Mouse (Mus musculus) lung, postnatal 0 days (tissue): ENCODE measurements at regions not wholly inside any gene's neighbourhood (a gene's known extent, or its start where the extent isn't known, plus 50 kb on each side); places are given as distances from the start of the nearest gene placed in this dataset.

ENCODE experiments used
- ATAC-seq: fragments of 200-750 bp; cut with Nextera tagmentation; 2 replicates; pipeline ENCODE4 v1.8.0; 2017; ENCODE audit warnings: moderate library complexity
- DNase-seq: peaks from one replicate; pipeline ENCODE4 v3.0.0-alpha.2; 2016; ENCODE audit warnings: low spot score
- H3K27ac ChIP-seq: fragments of 300-500 bp; sonication (generic); 2 replicates; pipeline ENCODE4 v1.5.1; 2014; ENCODE audit warnings: antibody characterized with exemption, mild to moderate bottlenecking, low read length, mixed read lengths
- H3K27me3 ChIP-seq: fragments of 300-500 bp; sonication (generic); replicated peaks from 2 replicates; pipeline ENCODE4 v1.6.1; 2014; ENCODE audit warnings: low read length, mixed read lengths; ENCODE audit not compliant: insufficient read depth
- H3K36me3 ChIP-seq: fragments of 300-500 bp; sonication (generic); 2 replicates; pipeline ENCODE4 v1.6.1; 2014; ENCODE audit warnings: low read length, mixed read lengths; ENCODE audit not compliant: insufficient read depth
- H3K4me1 ChIP-seq: fragments of 300-500 bp; sonication (generic); 2 replicates; pipeline ENCODE4 v1.6.1; 2014; ENCODE audit warnings: antibody characterized with exemption, low read depth, low read length, mixed read lengths; ENCODE audit not compliant: insufficient read depth
- H3K4me2 ChIP-seq: fragments of 300-500 bp; sonication (generic); replicated peaks from 2 replicates; pipeline ENCODE4 v1.6.1; 2014; ENCODE audit warnings: low read depth, mild to moderate bottlenecking, low read length, moderate library complexity, mixed read lengths
- H3K4me3 ChIP-seq: fragments of 300-500 bp; sonication (generic); 2 replicates; pipeline ENCODE4 v1.5.1; 2014; ENCODE audit warnings: low read depth, low read length
- H3K9ac ChIP-seq: fragments of 300-500 bp; sonication (generic); replicated peaks from 2 replicates; pipeline ENCODE4 v1.6.1; 2014; ENCODE audit warnings: low read depth, mild to moderate bottlenecking
- H3K9me3 ChIP-seq: fragments of 300-500 bp; sonication (generic); 2 replicates; pipeline ENCODE4 v1.6.1; 2016; ENCODE audit warnings: low read length, mixed read lengths
- CTCF ChIP-seq: IDR thresholded peaks from 2 replicates; pipeline ENCODE4 v1.5.1; 2016; ENCODE audit warnings: antibody characterized with exemption, mild to moderate bottlenecking
- EP300 ChIP-seq: IDR thresholded peaks from 2 replicates; pipeline ENCODE4 v1.6.1; 2016; ENCODE audit warnings: antibody characterized with exemption, mild to moderate bottlenecking, control low read depth
- WGBS: fragments of 180-500 bp; shearing (Covaris S2); extraction: QIAGEN DNeasy Blood & Tissue Kit; methylation state at CpG from one replicate; pipeline ENCODE4 v1.1.7; 2014; 5-methylcytosine and 5-hydroxymethylcytosine counted together

DNA sequence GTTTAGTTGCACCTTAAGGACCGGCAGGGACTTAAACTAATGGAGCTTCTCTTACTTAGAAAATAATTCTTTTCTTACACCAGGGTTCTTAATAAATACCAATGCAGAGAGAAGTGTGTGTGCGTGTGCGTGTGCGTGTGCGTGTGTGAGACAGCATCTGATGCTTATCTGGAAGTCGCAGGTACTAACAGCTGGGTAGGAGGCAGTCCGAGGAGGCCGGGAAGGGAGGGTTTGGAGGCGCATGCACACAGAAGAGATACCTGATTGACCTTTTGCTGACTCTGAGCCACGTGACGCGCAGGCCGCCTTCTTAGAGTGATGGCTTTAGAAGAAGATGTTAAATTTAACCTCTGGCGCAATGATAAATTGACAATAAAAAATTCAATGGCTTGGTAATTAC, 234.2 kb upstream of the Hnrnpa3 start:
- no peaks in the 10 kb centered on the region for H3K9me3 ChIP-seq
- no peaks in the 10 kb centered on the region for H3K4me1 ChIP-seq
- no peaks in the 10 kb centered on the region for H3K27me3 ChIP-seq
- no peak overlapping the region for H3K4me3 ChIP-seq
- no peak for ATAC-seq
- no peak overlapping the region for H3K4me2 ChIP-seq
- no peak overlapping the region for H3K9ac ChIP-seq
- DNase-seq: no peak
- no peak for TF ChIP-seq CTCF
- TF ChIP-seq EP300: no peak
- no peaks in the 10 kb centered on the region for H3K36me3 ChIP-seq
- H3K27ac ChIP-seq: no peak overlapping the region
- WGBS: 63% methylated on average over 14 of the region's 14 CpGs

DNA sequence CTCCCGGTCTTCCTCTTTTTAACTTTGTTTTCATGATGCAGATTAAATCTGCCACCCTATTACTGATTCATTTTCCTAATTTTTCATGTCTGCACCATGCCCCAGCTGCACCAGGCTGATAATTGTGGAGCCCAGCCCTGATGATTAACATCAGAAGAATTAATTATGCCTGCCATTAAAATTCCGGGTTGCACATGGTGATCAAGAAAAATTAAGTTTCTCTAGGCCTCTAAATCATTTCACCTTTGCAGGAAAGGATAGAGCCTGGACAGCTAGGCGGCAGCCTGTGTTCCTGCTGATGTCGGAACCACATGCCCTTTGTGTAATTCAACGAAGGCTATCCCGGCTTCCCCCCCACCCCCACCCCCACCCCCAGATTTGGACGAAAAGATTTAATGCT, 233.7 kb upstream of the Hnrnpa3 start:
- TF ChIP-seq EP300 (no peak), CTCF (no peak)
- no peaks in the 10 kb centered on the region for H3K36me3 ChIP-seq
- no peak for ATAC-seq

DNA sequence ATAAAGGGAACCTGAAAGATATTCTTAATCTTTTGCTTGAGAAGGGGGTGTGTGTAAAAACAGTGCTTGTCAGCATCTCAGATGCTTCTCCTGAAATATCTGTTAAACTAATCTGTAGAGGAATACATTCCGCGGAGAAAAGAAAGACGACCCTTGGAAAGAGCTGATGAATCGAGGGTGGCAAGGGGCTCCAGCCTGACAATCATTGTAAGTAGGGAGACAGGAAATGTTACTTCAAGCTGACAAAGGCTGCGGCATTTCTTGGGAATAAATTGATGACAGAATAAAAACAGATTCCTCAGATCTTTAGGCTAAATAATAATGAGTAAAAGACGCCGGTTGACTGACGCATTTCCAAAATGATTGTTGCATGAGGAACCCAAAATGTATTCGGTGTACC, 233.3 kb upstream of the Hnrnpa3 start:
- no peak overlapping the region for H3K4me3 ChIP-seq
- H3K9ac ChIP-seq: no peak overlapping the region
- H3K4me2 ChIP-seq: no peak overlapping the region
- no peaks in the 10 kb centered on the region for H3K27me3 ChIP-seq
- no peaks in the 10 kb centered on the region for H3K9me3 ChIP-seq
- H3K27ac ChIP-seq: no peak overlapping the region
- DNase-seq: no peak
- H3K36me3 ChIP-seq: no peaks in the 10 kb centered on the region
- no peaks in the 10 kb centered on the region for H3K4me1 ChIP-seq
- WGBS: 65% methylated on average over 9 of the region's 9 CpGs
- TF ChIP-seq EP300: no peak
- no peak for TF ChIP-seq CTCF
- ATAC-seq: no peak

More for the DNA sequence above, 233.7 kb upstream of the Hnrnpa3 start:
- Histone ChIP-seq H3K27me3 (no peaks in the 10 kb centered on the region), H3K4me2 (no peak overlapping the region), H3K4me3 (no peak overlapping the region), H3K9ac (no peak overlapping the region), H3K27ac (no peak overlapping the region), H3K4me1 (no peaks in the 10 kb centered on the region), H3K9me3 (no peaks in the 10 kb centered on the region)
- 41% methylated on average over 7 of the region's 7 CpGs for WGBS
- no peak for DNase-seq

DNA sequence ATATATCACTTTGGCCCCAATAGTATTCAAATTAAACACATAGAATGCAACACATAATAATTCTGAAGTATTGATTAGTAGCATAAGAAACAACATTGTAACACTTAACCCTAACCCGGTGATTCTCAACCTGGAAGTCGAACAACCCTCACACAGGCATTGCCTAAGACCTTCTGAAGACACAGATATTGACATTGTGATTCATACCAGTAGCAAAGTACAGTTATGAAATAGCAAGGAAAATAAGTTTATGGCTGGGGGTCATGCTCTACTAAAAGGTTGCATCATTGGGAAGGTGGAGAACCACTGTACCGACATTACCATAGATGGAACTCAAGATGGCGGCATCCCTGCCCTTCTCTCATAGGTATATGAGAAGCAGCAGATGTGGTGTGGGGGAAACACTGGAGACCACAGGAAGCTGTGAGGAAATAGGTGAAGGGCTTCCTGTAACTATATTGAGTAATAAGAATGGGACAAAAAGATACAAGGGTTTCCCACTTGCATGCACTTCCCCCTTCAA, 231.1 kb upstream of the Hnrnpa3 start:
- Histone ChIP-seq H3K36me3 (no peaks in the 10 kb centered on the region), H3K9me3 (no peaks in the 10 kb centered on the region), H3K27me3 (no peaks in the 10 kb centered on the region), H3K9ac (no peak overlapping the region), H3K4me3 (no peak overlapping the region), H3K4me2 (no peak overlapping the region), H3K27ac (no peak overlapping the region), H3K4me1 (no peaks in the 10 kb centered on the region)
- 93% methylated on average over 4 of the region's 4 CpGs for WGBS
- DNase-seq: no peak
- ATAC-seq: no peak
- TF ChIP-seq EP300: no peak
- TF ChIP-seq CTCF: no peak

DNA sequence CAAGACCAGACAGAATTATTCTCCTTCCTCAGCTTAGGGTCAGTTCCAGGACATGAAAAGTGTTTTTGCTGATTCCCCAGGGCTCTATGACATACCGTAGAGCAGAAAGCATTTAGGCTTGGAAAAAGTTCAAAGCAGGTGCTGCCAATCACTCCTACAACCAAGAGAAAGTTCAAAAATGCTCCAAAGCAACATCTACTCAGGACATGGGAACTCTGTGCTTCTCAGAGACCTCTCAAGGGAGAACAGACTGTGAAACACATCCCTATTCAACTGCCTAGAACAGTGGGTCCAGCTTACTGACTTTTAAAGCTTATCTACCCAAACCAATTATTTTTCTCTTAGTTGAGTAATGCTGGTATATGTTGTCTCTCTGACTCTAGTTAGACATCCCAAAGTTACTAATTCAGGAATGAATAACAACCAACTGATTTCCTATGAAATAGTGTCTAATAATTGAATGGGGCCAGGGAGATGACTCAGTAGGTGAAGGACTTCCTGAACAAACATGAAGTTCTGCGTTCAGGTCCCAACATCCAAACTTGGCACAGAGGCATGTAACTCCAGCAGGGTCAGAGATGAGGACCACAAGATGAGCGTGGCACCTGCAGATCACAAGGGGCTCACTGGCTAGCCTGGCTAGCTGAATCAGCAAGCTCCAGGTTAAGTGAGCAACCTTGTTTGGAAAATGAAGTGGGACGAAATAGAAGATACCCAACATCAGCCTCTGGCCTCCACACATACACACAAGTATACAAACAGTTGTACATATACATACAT, 228.7 kb upstream of the Hnrnpa3 start:
- 73% methylated on average over 4 of the region's 4 CpGs for whole genome bisulfite sequencing

DNA sequence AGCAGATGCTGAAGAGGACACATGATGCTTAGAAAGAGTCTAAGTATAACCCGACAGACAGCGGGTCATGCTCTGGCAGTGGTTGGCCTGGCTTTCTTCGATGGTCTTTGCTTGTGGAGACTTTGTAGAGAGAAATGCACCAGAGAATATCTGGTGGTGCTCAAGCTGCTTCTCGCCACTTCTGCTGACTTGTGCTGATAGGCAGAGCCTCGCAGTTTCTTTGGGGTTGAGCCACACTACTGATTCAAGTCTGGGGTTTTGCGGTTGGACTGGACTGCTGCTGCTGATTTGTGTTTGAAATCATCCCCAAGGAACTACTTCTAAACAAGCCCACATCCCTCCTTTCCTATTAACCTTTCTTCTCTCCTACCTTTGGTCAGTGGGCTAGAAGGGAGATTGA, 227.1 kb upstream of the Hnrnpa3 start:
- 83% methylated on average over 6 of the region's 6 CpGs for WGBS
- no peak for DNase-seq
- TF ChIP-seq CTCF (no peak), EP300 (no peak)

More for the DNA sequence above, 228.7 kb upstream of the Hnrnpa3 start:
- no peak for ATAC-seq
- H3K4me3 ChIP-seq: no peak overlapping the region
- TF ChIP-seq EP300 (no peak), CTCF (no peak)
- H3K4me1 ChIP-seq: no peaks in the 10 kb centered on the region
- no peak overlapping the region for H3K27ac ChIP-seq
- no peaks in the 10 kb centered on the region for H3K36me3 ChIP-seq
- no peak overlapping the region for H3K9ac ChIP-seq
- no peaks in the 10 kb centered on the region for H3K27me3 ChIP-seq
- DNase-seq: no peak
- H3K9me3 ChIP-seq: no peaks in the 10 kb centered on the region
- H3K4me2 ChIP-seq: no peak overlapping the region

More for the DNA sequence above, 227.1 kb upstream of the Hnrnpa3 start:
- Histone ChIP-seq H3K9ac (no peak overlapping the region), H3K36me3 (no peaks in the 10 kb centered on the region), H3K4me3 (no peak overlapping the region), H3K27me3 (no peaks in the 10 kb centered on the region), H3K4me1 (no peaks in the 10 kb centered on the region), H3K27ac (no peak overlapping the region), H3K4me2 (no peak overlapping the region), H3K9me3 (no peaks in the 10 kb centered on the region)
- ATAC-seq: no peak
